Mouse (Mus musculus) heart, embryonic 13.5 days (tissue): Measurements from ENCODE around the gene Lactbl1. TPM values are rescaled to one million over a fixed set of nuclear protein-coding genes. Genes with fewer than 3 reads are reported as not detected.
A peak's percentile ranks its signal among the peaks of the same experiment; 100 is the strongest.

Source experiments
- ATAC-seq: fragments of 200-750 bp; cut with Nextera tagmentation; 2 replicates; pipeline ENCODE4 v1.8.0; 2017; ENCODE audit warnings: moderate TSS enrichment; ENCODE audit not compliant: insufficient number of reproducible peaks, low FRiP score, low TSS enrichment; ENCODE audit errors: extremely low read depth
- H3K27ac ChIP-seq: fragments of 300-500 bp; sonication (generic); replicated peaks from 2 replicates; pipeline ENCODE4 v1.5.1; 2015; ENCODE audit warnings: moderate library complexity, mild to moderate bottlenecking, inconsistent platforms
- H3K27me3 ChIP-seq: fragments of 300-500 bp; sonication (generic); replicated peaks from 2 replicates; pipeline ENCODE4 v1.6.1; 2015; ENCODE audit warnings: mild to moderate bottlenecking, inconsistent platforms
- H3K36me3 ChIP-seq: fragments of 300-500 bp; sonication (generic); 2 replicates; pipeline ENCODE4 v1.6.1; 2015; ENCODE audit warnings: mild to moderate bottlenecking, inconsistent platforms
- H3K4me1 ChIP-seq: fragments of 300-500 bp; sonication (generic); 2 replicates; pipeline ENCODE4 v1.6.1; 2015; ENCODE audit warnings: inconsistent platforms
- H3K4me2 ChIP-seq: fragments of 300-500 bp; sonication (generic); 2 replicates; pipeline ENCODE4 v1.6.1; 2015; ENCODE audit warnings: inconsistent platforms, mild to moderate bottlenecking, moderate library complexity
- H3K4me3 ChIP-seq: fragments of 300-500 bp; sonication (generic); 2 replicates; pipeline ENCODE4 v1.5.1; 2015; ENCODE audit warnings: moderate library complexity, mild to moderate bottlenecking, inconsistent platforms
- H3K9ac ChIP-seq: fragments of 300-500 bp; sonication (generic); 2 replicates; pipeline ENCODE4 v1.6.1; 2015; ENCODE audit warnings: inconsistent platforms, mild to moderate bottlenecking, moderate library complexity
- H3K9me3 ChIP-seq: fragments of 300-500 bp; sonication (generic); 2 replicates; pipeline ENCODE4 v1.6.1; 2016; ENCODE audit warnings: inconsistent platforms
- WGBS: fragments of 180-500 bp; shearing (Covaris S2); methylation state at CpG from one replicate; pipeline ENCODE4 v1.1.7; 2015; ENCODE audit warnings: mixed read lengths; 5-methylcytosine and 5-hydroxymethylcytosine counted together
- polyA plus RNA-seq: library from polyadenylated mRNA; unstranded; fragments of >200 nt; fragmentation: Nextera tagmentation; extraction: Ambion mirVana; gene quantifications from 2 replicates; pipeline ENCODE4 v1.2.1, GENCODE M21; 2015

Gene Lactbl1
- polyA plus RNA-seq, 1 experiment from 2014 or later, result not detected

DNA sequence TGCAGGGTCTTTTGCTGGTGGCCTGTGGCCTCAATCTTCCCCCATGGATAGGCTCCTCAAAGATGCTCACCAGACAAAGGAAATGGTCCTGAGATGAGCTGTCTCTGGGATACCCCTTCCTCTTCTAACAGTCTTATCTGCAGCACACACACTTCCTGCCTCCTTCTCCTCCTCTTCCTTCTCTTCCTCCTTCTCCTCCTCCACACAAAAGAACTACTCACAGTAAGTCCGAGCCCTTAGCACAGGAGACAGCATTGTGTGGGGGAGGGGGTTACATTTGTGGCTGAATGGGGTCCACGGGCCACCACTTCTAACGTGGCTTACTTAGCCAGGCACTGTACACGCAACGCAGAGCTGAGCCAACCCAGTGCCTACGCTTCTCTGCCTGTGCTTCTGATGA, 30.6 kb downstream of the Lactbl1 start:
- Histone ChIP-seq H3K27me3 (peaks cover 32% of the 10 kb centered on the region), H3K27ac (peak overlapping the region; percentile 46; the same call in 1 of the 2 replicates), H3K36me3 (no peaks in the 10 kb centered on the region), H3K9ac (no peak overlapping the region), H3K4me2 (no peak overlapping the region), H3K4me3 (no peak overlapping the region), H3K9me3 (no peaks in the 10 kb centered on the region), H3K4me1 (peaks cover 29% of the 10 kb centered on the region)
- 60% methylated on average over 6 of the region's 6 CpGs for WGBS
- ATAC-seq, result no peak

DNA sequence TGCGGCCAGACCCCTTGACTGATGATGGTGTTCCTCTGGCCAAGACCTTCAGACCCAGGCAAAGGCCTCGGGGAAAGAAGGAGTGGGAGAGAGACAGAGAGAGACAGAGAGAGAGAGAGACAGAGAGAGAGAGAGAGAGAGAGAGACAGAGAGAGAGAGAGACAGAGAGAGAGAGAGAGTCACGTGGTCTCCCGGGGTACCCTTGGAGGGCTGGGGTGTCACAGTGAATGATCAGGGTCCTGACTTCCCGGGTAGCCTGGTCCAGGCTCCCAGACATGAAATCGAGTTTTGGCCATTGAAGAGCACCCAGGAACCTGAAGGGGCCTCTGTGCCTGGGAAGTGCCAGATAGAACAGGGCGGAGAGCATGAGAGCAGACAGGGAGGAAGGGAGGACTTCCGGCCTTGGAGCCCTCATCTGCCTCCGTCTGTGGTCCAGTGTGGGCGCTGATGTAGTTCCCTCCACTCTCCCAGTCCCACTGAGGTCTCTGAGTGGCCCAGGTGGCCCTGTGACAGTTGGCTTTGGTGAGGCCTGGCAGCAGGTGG, 31.3 kb downstream of the Lactbl1 start:
- ATAC-seq, result no peak
- H3K27me3 ChIP-seq, result peaks cover 25% of the 10 kb centered on the region
- H3K9me3 ChIP-seq, result no peaks in the 10 kb centered on the region
- H3K9ac ChIP-seq, result no peak overlapping the region
- WGBS, result 72% methylated on average over 10 of the region's 10 CpGs
- H3K4me1 ChIP-seq, result peaks cover 27% of the 10 kb centered on the region
- H3K4me2 ChIP-seq, result no peak overlapping the region
- peak overlapping the region; percentile 46; the same call in 1 of the 2 replicates for H3K27ac ChIP-seq
- H3K36me3 ChIP-seq, result 0 out of 2 replicates have a peak, but pooled peaks cover 2% of the 10 kb centered on the region
- H3K4me3 ChIP-seq, result no peak overlapping the region

DNA sequence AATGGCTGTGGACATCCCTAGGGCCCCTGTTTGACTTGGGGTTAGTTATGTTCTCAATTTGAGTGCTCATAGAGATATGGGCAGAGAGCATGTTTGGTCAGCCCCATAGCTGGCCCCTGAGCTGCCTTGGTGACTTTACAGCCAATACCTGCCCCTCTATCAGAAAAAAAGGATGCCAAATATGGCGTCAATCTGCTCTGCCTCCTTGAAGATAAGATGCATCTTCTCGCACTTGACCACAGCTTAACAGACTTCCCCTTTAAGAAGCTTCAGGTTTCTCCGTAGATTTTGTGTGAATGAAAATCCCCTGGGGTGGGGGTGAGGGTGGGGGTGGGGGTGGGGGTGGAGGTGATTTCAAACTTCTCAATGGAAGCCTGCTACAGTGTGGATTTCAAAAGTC, 35.5 kb downstream of the Lactbl1 start:
- 57% methylated on average over 3 of the region's 3 CpGs for WGBS
- no peaks in the 10 kb centered on the region for H3K9me3 ChIP-seq
- H3K27me3 ChIP-seq, result peaks cover 4% of the 10 kb centered on the region

GRCm38 (mm10) chr4:136665068-136665467, 42.6 kb downstream of the Lactbl1 start:
- 61% methylated on average over 9 of the region's 9 CpGs for WGBS
- ATAC-seq, result no peak
- H3K4me2 ChIP-seq, result no peak overlapping the region

More for the DNA sequence above, 35.5 kb downstream of the Lactbl1 start:
- ATAC-seq, result no peak
- H3K4me2 ChIP-seq, result no peak overlapping the region
- H3K36me3 ChIP-seq, result 0 out of 2 replicates have a peak, but pooled peaks cover 3% of the 10 kb centered on the region
- H3K4me3 ChIP-seq, result no peak overlapping the region
- no peak overlapping the region for H3K27ac ChIP-seq
- peaks cover 3% of the 10 kb centered on the region; the same call in 1 of the 2 replicates for H3K4me1 ChIP-seq
- no peak overlapping the region for H3K9ac ChIP-seq

DNA sequence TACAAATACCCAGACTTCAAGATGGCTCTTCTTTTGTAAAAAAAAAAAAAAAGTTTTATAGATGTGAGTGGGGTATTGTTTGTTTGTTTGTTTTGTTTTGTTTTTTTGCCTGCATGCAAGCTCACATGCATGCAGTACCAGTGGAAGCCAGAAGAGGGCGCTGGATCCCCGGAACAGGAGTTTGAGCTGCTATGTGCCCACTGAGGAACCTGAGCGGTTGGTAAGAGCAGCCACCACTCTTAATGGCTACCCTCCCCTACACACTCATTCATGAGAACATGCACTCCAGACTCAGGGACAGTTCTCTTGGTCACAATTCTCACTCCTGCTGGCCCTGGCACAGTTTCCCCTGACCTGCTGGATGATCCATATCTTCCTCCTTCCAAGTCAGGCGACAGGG, 43.6 kb downstream of the Lactbl1 start:
- Histone ChIP-seq H3K9me3 (0 out of 2 replicates have a peak, but pooled peaks cover 2% of the 10 kb centered on the region), H3K36me3 (no peaks in the 10 kb centered on the region), H3K4me3 (no peak overlapping the region), H3K4me1 (peaks cover 4% of the 10 kb centered on the region; the same call in 1 of the 2 replicates), H3K4me2 (no peak overlapping the region), H3K27me3 (0 out of 2 replicates have a peak, but pooled peaks cover 7% of the 10 kb centered on the region), H3K9ac (no peak overlapping the region), H3K27ac (no peak overlapping the region)
- 64% methylated on average over 4 of the region's 4 CpGs for WGBS
- no peak for ATAC-seq

More at GRCm38 (mm10) chr4:136665068-136665467, 42.6 kb downstream of the Lactbl1 start:
- Histone ChIP-seq H3K27ac (no peak overlapping the region), H3K4me3 (no peak overlapping the region), H3K36me3 (no peaks in the 10 kb centered on the region), H3K9ac (no peak overlapping the region), H3K4me1 (peaks cover 4% of the 10 kb centered on the region; the same call in 1 of the 2 replicates), H3K9me3 (0 out of 2 replicates have a peak, but pooled peaks cover 2% of the 10 kb centered on the region), H3K27me3 (0 out of 2 replicates have a peak, but pooled peaks cover 7% of the 10 kb centered on the region)

GRCm38 (mm10) chr4:136667757-136668156, 45.3 kb downstream of the Lactbl1 start:
- 38% methylated on average over 10 of the region's 10 CpGs for WGBS
- 0 out of 2 replicates have a peak, but pooled peaks cover 2% of the 10 kb centered on the region for H3K9me3 ChIP-seq
- H3K4me3 ChIP-seq, result no peak overlapping the region
- no peak overlapping the region for H3K9ac ChIP-seq
- H3K27ac ChIP-seq, result no peak overlapping the region
- 0 out of 2 replicates have a peak, but pooled peaks cover 16% of the 10 kb centered on the region for H3K27me3 ChIP-seq
- no peak for ATAC-seq
- H3K4me2 ChIP-seq, result no peak overlapping the region
- H3K4me1 ChIP-seq, result peaks cover 4% of the 10 kb centered on the region; the same call in 1 of the 2 replicates
- no peaks in the 10 kb centered on the region for H3K36me3 ChIP-seq

GRCm38 (mm10) chr4:136672335-136673090, 50.1 kb downstream of the Lactbl1 start:
- H3K36me3 ChIP-seq, result no peaks in the 10 kb centered on the region
- H3K4me2 ChIP-seq, result no peak overlapping the region
- no peak overlapping the region for H3K9ac ChIP-seq
- H3K4me3 ChIP-seq, result no peak overlapping the region
- no peak for ATAC-seq
- H3K4me1 ChIP-seq, result no peaks in the 10 kb centered on the region
- no peak overlapping the region for H3K27ac ChIP-seq
- WGBS, result 82% methylated on average over 19 of the region's 19 CpGs
- peaks cover 48% of the 10 kb centered on the region for H3K27me3 ChIP-seq
- no peaks in the 10 kb centered on the region for H3K9me3 ChIP-seq

GRCm38 (mm10) chr4:136675439-136675838, 53.0 kb downstream of the Lactbl1 start:
- no peak for ATAC-seq
- Histone ChIP-seq H3K4me1 (peaks cover 7% of the 10 kb centered on the region; the same call in 1 of the 2 replicates), H3K9me3 (no peaks in the 10 kb centered on the region), H3K36me3 (no peaks in the 10 kb centered on the region), H3K4me3 (no peak overlapping the region), H3K27me3 (peaks cover 57% of the 10 kb centered on the region), H3K4me2 (no peak overlapping the region), H3K27ac (no peak overlapping the region), H3K9ac (no peak overlapping the region)
- WGBS, result 86% methylated on average over 9 of the region's 9 CpGs

DNA sequence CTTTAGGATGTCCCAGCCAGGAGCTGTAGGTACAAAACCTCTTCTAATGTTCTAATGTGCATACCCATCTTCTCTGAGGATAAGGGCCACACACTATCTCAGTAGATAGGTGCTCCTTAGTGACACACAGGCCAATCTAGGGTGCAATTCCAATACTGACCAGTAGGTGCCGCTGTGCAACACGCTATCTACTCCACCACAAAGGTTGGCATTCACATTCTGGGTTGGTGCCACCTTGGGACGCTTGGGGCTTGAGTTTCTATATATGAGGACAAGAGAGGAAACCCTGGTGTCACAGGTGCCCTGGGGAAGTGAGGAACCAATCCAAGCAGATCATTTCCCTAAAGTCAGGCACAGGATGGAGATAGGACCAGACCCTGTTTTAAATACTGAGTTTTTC, 56.1 kb downstream of the Lactbl1 start:
- 8% methylated on average over 3 of the region's 3 CpGs for WGBS
- H3K4me1 ChIP-seq, result peaks cover 17% of the 10 kb centered on the region
- no peak for ATAC-seq

GRCm38 (mm10) chr4:136679221-136679620, 56.8 kb downstream of the Lactbl1 start:
- Histone ChIP-seq H3K27me3 (peaks cover 66% of the 10 kb centered on the region), H3K36me3 (no peaks in the 10 kb centered on the region), H3K9me3 (no peaks in the 10 kb centered on the region), H3K4me2 (no peak overlapping the region), H3K4me1 (peaks cover 17% of the 10 kb centered on the region), H3K4me3 (no peak overlapping the region), H3K9ac (no peak overlapping the region), H3K27ac (no peak overlapping the region)
- WGBS, result 42% methylated on average over 8 of the region's 8 CpGs
- no peak for ATAC-seq

More for the DNA sequence above, 56.1 kb downstream of the Lactbl1 start:
- H3K27ac ChIP-seq, result no peak overlapping the region
- H3K36me3 ChIP-seq, result no peaks in the 10 kb centered on the region
- peaks cover 64% of the 10 kb centered on the region for H3K27me3 ChIP-seq
- no peaks in the 10 kb centered on the region for H3K9me3 ChIP-seq
- no peak overlapping the region for H3K4me2 ChIP-seq
- H3K9ac ChIP-seq, result no peak overlapping the region
- no peak overlapping the region for H3K4me3 ChIP-seq

GRCm38 (mm10) chr4:136680641-136681040, 58.2 kb downstream of the Lactbl1 start:
- no peak overlapping the region for H3K4me2 ChIP-seq
- H3K4me1 ChIP-seq, result peaks cover 17% of the 10 kb centered on the region
- no peak overlapping the region for H3K9ac ChIP-seq
- H3K27me3 ChIP-seq, result peaks cover 71% of the 10 kb centered on the region
- H3K27ac ChIP-seq, result no peak overlapping the region
- no peaks in the 10 kb centered on the region for H3K9me3 ChIP-seq
- 80% methylated on average over 14 of the region's 14 CpGs for whole genome bisulfite sequencing
- no peak for ATAC-seq
- H3K36me3 ChIP-seq, result no peaks in the 10 kb centered on the region
- H3K4me3 ChIP-seq, result no peak overlapping the region
